Mouse (Mus musculus) mouse embryonic stem cell (cell line): ENCODE data around the gene Ldb1.

Experiments
- in situ Hi-C, 2 experiments: fragments of 300-500 bp; cut with MboI; formaldehyde crosslinking; loops; 1 replicate in 1 of 2; 3 replicates in 1 of 2; pipeline ENCODE4 v1.14.3; 2019 to 2020; ENCODE audit warnings: low sequenced_read_pairs in 2 of 2, low pct_unique_long_range_greater_than_20kb in 1 of 2, mixed read lengths in 1 of 2; ENCODE audit not compliant: unreplicated experiment in 1 of 2

Gene Ldb1

GRCm38 (mm10) chr19:46046621-46047025, 1.6 kb upstream of the Ldb1 start:
- in situ Hi-C loops, result no loop called here

DNA sequence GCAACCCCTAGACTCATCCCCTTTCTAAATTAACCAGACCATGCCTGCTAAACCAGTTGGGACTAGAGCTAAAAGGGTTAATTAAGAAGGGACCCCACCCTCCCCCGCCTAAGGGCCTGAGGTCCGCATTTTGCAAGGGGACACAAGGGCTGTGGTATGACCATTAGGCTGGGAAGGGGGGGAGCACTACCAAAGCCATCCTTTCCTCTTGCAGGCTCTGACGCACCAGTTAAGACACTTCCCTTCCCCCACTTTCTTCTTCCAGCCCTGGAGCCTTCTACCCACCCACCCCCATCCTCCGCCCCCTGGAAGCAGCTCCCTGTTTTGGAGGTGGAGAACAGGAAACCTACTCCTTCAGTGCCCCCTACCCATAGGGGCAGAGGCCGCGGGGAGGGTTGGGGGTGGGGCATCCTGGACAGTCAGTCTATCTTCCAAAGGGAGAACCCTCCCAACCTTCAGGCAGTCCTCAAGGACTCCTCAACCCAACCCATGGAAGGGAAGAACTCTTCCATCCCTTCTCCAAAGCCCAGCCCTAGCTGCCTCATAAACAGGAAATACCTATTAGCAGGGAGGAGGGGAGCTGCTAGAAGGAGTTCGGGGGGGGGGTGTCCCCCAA, 790 bp upstream of the Ldb1 start:
- in situ Hi-C loops, result no loop called here

- in situ Hi-C loops, result no loop called here
Observed at GRCm38 (mm10) chr19:46044271-46044992, 582 bp downstream of the Ldb1 start, which contains the start of gene Pprc1. Gene Pprc1 (plus strand): TSS chr19:46044886.

GRCm38 (mm10) chr19:46043380-46043779, 1.6 kb downstream of the Ldb1 start:
- in situ Hi-C loops, result no loop called here

DNA sequence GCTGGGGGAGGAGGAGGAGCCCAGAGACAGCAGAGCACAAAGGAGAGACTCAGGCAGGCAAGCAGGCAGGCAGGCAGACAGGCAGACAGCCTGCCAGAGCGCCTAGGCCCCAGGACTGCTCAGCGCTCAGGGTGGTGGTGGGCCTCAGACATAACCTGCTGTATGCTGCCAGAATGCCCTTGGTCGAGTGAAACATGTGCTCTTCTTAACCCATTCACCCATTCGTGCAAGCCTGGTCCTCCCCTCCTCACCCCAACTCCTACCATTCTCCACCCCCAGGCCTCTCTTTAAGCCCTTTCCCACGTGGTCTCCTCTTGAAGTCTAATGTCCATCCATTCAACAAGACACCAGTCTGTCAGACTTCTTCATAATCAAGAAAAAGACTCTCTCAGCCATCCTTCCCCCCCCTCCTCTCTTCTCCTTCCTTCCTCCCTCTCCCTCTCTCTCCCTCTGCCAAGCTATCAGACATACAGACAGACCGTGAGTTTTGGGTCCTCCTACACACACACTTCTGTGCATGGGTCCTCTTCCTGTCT, 2.5 kb downstream of the Ldb1 start:
- in situ Hi-C loops, result no loop called here

GRCm38 (mm10) chr19:46041933-46042475, 3.0 kb downstream of the Ldb1 start:
- in situ Hi-C loops, result no loop called here

- in situ Hi-C loops, result no loop called here
Observed at GRCm38 (mm10) chr19:46041299-46041932, 3.6 kb downstream of the Ldb1 start.

- in situ Hi-C loops, result no loop called here
Observed at GRCm38 (mm10) chr19:46040149-46040902, 4.7 kb downstream of the Ldb1 start.

DNA sequence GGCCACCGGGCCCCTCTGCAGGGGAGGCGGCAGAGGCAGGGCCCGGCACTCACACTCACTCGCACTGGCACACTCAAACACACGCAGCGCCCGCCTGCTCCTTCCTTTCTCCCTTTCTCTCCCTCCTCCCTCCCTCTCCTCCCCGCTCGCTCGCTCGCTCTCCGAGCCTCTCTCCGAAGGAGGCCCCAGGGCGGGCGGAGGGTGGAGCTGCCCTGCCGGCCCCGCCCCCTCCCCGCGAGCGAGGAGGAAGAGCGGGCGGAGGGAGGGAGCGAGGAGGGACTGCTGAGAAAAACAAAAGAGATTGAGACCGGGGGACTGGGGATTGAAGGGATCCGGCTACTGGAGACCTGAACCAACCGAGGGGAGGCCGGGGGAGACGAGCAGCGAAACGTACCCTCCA, 5.5 kb downstream of the Ldb1 start:
- in situ Hi-C loops, result no loop called here

GRCm38 (mm10) chr19:46038851-46039260, 6.2 kb downstream of the Ldb1 start:
- in situ Hi-C loops, result no loop called here

- in situ Hi-C loops, result no loop called here
Observed at GRCm38 (mm10) chr19:46037925-46038850, 6.8 kb downstream of the Ldb1 start.

DNA sequence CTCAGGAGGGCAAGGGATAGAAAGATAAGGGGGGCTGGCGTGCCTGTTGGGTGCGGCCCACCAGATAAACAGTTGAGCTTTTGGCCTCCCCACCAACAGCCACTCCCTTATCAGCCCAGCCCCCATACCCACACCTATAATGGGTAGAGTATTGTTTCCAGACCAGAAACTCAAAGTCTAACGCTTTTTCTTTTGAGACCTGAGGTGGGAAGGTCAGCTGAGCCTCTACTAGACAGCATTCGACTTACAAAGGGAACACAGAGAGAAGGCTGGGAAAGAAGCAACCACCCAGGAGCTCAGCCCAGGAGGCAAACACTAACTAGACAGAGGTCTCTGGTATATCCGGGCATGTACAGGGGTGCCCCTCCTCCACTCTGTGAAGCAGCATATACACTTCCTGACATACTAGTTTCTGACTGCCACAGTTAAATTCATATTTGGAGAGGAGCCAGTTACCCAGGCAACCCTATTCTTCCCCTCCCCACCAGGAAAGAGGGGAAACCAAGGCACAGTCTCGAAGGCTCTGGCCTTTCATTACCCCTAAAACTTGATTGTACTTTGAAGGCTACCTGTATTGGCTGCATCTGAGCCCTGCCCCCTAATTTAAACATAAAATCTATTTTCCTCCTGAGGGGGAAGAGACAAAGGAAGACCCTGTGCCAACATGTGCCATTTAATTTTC, 7.6 kb downstream of the Ldb1 start:
- in situ Hi-C loops, result no loop called here

- in situ Hi-C loops, result no loop called here
Observed at GRCm38 (mm10) chr19:46036477-46037242, 8.4 kb downstream of the Ldb1 start.

DNA sequence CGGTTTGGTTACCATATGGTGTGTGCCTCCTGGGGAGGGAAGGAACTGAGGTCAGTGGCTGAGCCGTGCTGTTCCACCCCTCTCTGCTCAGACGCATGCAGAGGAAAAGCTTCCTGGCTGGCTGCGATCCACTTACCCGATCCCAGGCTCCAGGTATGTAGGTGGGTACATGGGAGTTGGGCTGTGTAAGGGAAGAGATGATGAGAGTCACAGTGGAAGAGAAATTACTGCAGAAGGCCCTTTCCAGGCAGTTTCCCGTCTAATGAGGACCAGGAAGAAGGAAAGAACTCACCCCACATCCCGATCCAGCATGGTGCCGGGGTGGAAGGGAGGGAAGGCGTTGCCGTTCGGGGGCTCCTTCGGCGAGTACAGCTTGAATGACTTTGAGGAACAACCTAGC, 9.0 kb downstream of the Ldb1 start:
- in situ Hi-C loops, result no loop called here

DNA sequence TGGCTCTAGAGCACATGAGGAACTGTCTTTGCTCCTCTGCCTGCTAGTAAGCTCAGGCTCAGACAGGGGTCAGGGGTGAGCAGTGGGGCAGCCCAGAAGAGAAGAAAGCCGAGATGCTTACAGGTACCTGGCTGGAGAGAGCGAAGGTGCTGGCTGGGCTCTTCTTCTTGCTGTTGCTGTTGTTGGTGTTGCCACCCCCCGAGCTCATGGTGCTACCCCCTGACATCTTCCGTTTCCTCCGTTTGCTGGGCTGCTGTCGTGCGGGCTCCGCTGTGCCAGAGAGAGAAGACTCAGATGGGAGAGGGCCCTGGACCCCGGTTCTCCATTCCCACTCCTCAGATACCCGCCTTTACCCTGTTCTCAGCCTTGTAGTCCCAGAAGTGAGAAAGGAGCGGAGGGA, 11.1 kb downstream of the Ldb1 start:
- in situ Hi-C loops, result no loop called here

- in situ Hi-C loops, result no loop called here
Observed at GRCm38 (mm10) chr19:46032731-46033510, 12.1 kb downstream of the Ldb1 start.
